Mouse (Mus musculus): ENCODE measurements around the gene Cyb561a3. TPM values are rescaled to one million over a fixed set of nuclear protein-coding genes. Genes with fewer than 3 reads are reported as not detected.

Cyb561a3 gene
- polyA plus RNA-seq, 1 experiment from 2014 or later, result 22.3 TPM

GRCm38 (mm10) chr19:10637840-10638239 is 60.9 kb downstream of the Cyb561a3 start:
- 63% methylated on average over 7 of the region's 7 CpGs for WGBS
- no peak overlapping the region for H3K27ac ChIP-seq (ENCODE audit: low read depth, low read length)
- H3K9me3 ChIP-seq (ENCODE audit: control insufficient read depth, low read length), result no peaks in the 10 kb centered on the region
- H3K36me3 ChIP-seq (ENCODE audit: control insufficient read depth, insufficient read depth, low read length), result no peaks in the 10 kb centered on the region
- H3K4me3 ChIP-seq (ENCODE audit: low read depth, low read length), result no peak overlapping the region
- H3K9ac ChIP-seq (replicated peaks; ENCODE audit: low read depth, low read length), result no peak overlapping the region
- no peak for ATAC-seq (ENCODE audit: low read depth)
- H3K4me2 ChIP-seq (ENCODE audit: low read depth, low read length), result no peak overlapping the region
- H3K4me1 ChIP-seq (ENCODE audit: control insufficient read depth, insufficient read depth, low read length), result peaks cover 8% of the 10 kb centered on the region
- no peaks in the 10 kb centered on the region for H3K27me3 ChIP-seq (ENCODE audit: control insufficient read depth, insufficient read depth, low read length)

GRCm38 (mm10) chr19:10640080-10640479 is 63.1 kb downstream of the Cyb561a3 start:
- 13% methylated on average over 5 of the region's 5 CpGs for whole genome bisulfite sequencing
- Histone ChIP-seq H3K36me3 (ENCODE audit: control insufficient read depth, insufficient read depth, low read length) (no peaks in the 10 kb centered on the region), H3K27me3 (ENCODE audit: control insufficient read depth, insufficient read depth, low read length) (no peaks in the 10 kb centered on the region), H3K9ac (replicated peaks; ENCODE audit: low read depth, low read length) (no peak overlapping the region), H3K4me3 (ENCODE audit: low read depth, low read length) (no peak overlapping the region), H3K9me3 (ENCODE audit: control insufficient read depth, low read length) (no peaks in the 10 kb centered on the region), H3K4me2 (ENCODE audit: low read depth, low read length) (no peak overlapping the region), H3K27ac (ENCODE audit: low read depth, low read length) (no peak overlapping the region), H3K4me1 (ENCODE audit: control insufficient read depth, insufficient read depth, low read length) (0 out of 2 replicates have a peak, but pooled peaks cover 2% of the 10 kb centered on the region)
- no peak for ATAC-seq (ENCODE audit: low read depth)

- no peak overlapping the region for H3K27ac ChIP-seq (ENCODE audit: low read depth, low read length)
- ATAC-seq (ENCODE audit: low read depth), result no peak
- H3K4me2 ChIP-seq (ENCODE audit: low read depth, low read length), result no peak overlapping the region
- H3K4me1 ChIP-seq (ENCODE audit: control insufficient read depth, insufficient read depth, low read length), result no peaks in the 10 kb centered on the region
- no peak overlapping the region for H3K9ac ChIP-seq (replicated peaks; ENCODE audit: low read depth, low read length)
- H3K4me3 ChIP-seq (ENCODE audit: low read depth, low read length), result no peak overlapping the region
- 50% methylated on average over 13 of the region's 13 CpGs for WGBS
- H3K27me3 ChIP-seq (ENCODE audit: control insufficient read depth, insufficient read depth, low read length), result no peaks in the 10 kb centered on the region
- no peaks in the 10 kb centered on the region for H3K36me3 ChIP-seq (ENCODE audit: control insufficient read depth, insufficient read depth, low read length)
- H3K9me3 ChIP-seq (ENCODE audit: control insufficient read depth, low read length), result no peaks in the 10 kb centered on the region
Observed at GRCm38 (mm10) chr19:10640589-10641378, 63.8 kb downstream of the Cyb561a3 start.

Other genes with a start within 250 kb of the Cyb561a3 start
- 11.4 and 15.5 TPM in 2 replicates for gene Syt7, start 188.1 kb upstream of the Cyb561a3 start, polyA plus RNA-seq (2014; fragmentation: Nextera tagmentation; extraction: Ambion mirVana)
- gene Lrrc10b, start 119.7 kb upstream of the Cyb561a3 start, polyA plus RNA-seq (2014; fragmentation: Nextera tagmentation; extraction: Ambion mirVana), result 0.66 and 0.75 TPM in 2 replicates
- gene Ppp1r32, start 94.2 kb upstream of the Cyb561a3 start, polyA plus RNA-seq (2014; fragmentation: Nextera tagmentation; extraction: Ambion mirVana), result 0.32 and 1.0 TPM in 2 replicates
- 61.7 and 67.5 TPM in 2 replicates for gene Cpsf7, start 51.9 kb upstream of the Cyb561a3 start, polyA plus RNA-seq (2014; fragmentation: Nextera tagmentation; extraction: Ambion mirVana)
- gene Sdhaf2, start 51.0 kb upstream of the Cyb561a3 start, polyA plus RNA-seq (2014; fragmentation: Nextera tagmentation; extraction: Ambion mirVana), result 67.8 and 73.3 TPM in 2 replicates
- 53.2 and 58.2 TPM in 2 replicates for gene Tmem216, start 20.9 kb upstream of the Cyb561a3 start, polyA plus RNA-seq (2014; fragmentation: Nextera tagmentation; extraction: Ambion mirVana)
- gene Tmem138, start 190 bp downstream of the Cyb561a3 start, polyA plus RNA-seq (2014; fragmentation: Nextera tagmentation; extraction: Ambion mirVana), result 34.9 and 40.8 TPM in 2 replicates
- 176 and 245 TPM in 2 replicates for gene Ddb1, start 28.2 kb downstream of the Cyb561a3 start, polyA plus RNA-seq (2014; fragmentation: Nextera tagmentation; extraction: Ambion mirVana)
- gene Tkfc, start 28.5 kb downstream of the Cyb561a3 start, polyA plus RNA-seq (2014; fragmentation: Nextera tagmentation; extraction: Ambion mirVana), result 29.4 and 30.5 TPM in 2 replicates
- gene Vwce, start 57.0 kb downstream of the Cyb561a3 start, polyA plus RNA-seq (2014; fragmentation: Nextera tagmentation; extraction: Ambion mirVana), result 1.2 and 1.7 TPM in 2 replicates
- gene Pga5, start 100.9 kb downstream of the Cyb561a3 start, polyA plus RNA-seq (2014; fragmentation: Nextera tagmentation; extraction: Ambion mirVana), result not detected in 2 replicates
- gene Vps37c, start 111.6 kb downstream of the Cyb561a3 start, polyA plus RNA-seq (2014; fragmentation: Nextera tagmentation; extraction: Ambion mirVana), result 23.1 and 31.1 TPM in 2 replicates
- gene Cd5, start 161.8 kb downstream of the Cyb561a3 start, polyA plus RNA-seq (2014; fragmentation: Nextera tagmentation; extraction: Ambion mirVana), result 0.44 TPM in 1 of 2 replicates, not detected in the other

Measured in neural tube, embryonic 14.5 days (tissue).